Mouse (Mus musculus) spleen, adult 2 months (tissue): ENCODE results near the gene Nmb.

ENCODE experiments used
- CTCF ChIP-seq: fragments of 200-500 bp; IDR thresholded peaks from 2 replicates; pipeline ENCODE4 v1.5.1; 2011; ENCODE audit warnings: mild to moderate bottlenecking, inconsistent platforms; ENCODE audit not compliant: insufficient read depth, insufficient read length, insufficient replicate concordance; ENCODE audit errors: extremely low read depth
- POLR2A ChIP-seq: fragments of 200-500 bp; IDR thresholded peaks from 2 replicates; pipeline ENCODE4 v1.6.1; 2011; ENCODE audit warnings: low read depth, low read length, inconsistent platforms

DNA sequence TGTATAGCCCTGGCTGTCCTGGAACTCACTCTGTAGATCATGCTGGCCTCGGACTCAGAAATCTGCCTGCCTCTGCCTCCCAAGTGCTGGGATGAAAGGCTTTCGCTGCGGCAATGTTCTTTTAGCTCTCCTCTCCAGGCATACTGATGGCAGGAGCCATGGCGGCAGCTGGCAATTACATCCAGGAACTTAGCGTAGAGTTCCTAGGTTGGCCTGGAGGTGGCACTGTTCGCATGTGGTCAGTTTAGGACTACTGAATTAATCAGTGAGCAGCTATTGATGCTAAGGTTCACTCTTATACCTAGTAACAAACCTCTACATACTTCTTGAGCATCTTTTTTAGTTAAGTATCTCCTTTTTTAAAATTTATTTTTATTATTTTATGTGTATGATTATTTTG lies 47.7 kb downstream of the Nmb start:
- TF ChIP-seq POLR2A: no peak
- peak; percentile 78; the same call in 1 of the 2 replicates for TF ChIP-seq CTCF
